Mouse (Mus musculus) cerebellum, postnatal 36 days (tissue): ENCODE results near the gene Col27a1.
A peak's percentile ranks its signal among the peaks of the same experiment; 100 is the strongest.

ENCODE experiments used
- DNase-seq, 2 experiments: peaks; one replicate each; pipeline ENCODE4 v3.0.0; 2021 to 2022; ENCODE audit warnings: mixed read lengths in 2 of 2

The Col27a1 gene

DNA sequence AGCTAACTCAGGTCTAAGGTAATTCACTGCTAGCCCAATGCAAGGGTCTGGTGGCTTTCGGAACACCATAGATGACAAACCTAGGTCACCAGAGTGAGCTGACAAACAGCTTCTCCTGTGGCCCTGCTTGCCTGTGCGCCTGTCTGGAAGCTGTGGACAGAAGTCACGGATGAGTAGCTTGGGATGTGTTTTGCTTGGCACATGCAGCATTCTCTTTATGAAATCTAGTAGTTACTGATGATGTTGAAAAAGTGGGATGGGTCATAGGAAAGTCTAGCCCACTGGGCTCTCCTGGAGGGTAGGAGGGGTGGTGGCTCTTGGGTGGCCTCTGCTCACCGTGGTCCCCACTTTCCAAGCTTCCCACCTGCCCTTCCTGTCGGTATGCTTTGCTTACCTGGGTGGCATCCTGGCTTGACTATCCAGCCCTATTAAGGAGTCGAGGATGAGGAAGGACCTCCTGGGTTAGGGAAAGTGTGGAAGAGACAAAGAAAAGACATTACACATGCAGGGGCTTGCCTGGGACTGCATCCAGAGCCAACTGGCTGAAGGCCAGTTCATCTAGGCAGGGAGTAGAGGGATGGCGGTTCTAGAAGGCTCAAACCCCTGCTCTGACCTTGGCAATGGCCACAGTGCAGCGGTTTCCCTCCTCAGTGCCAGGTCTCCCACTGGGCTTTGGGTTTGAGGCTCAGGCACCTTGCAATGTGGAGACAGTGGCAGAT lies 12.5 kb downstream of the Col27a1 start:
- no peak for DNase-seq

DNA sequence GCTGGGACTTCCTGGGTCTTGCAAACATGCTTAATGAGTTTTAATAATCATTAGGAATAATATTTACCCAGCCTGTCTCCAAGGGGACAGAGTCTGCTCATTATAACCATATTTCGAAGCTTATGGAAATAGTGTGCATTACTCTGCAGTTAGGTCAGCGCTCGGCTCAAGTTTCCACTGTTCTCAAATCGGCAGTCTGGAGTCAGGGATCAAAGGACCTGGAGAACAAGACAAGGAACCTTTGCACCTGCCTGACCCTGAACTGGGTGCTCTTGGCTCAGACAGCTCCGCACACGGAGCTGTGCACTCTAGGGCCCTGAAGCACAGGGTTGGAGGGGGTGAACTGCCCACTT lies 13.1 kb downstream of the Col27a1 start:
- no peak for DNase-seq

- DNase-seq = peak in 1 of 2 experiments; percentile 38
Measured at GRCm38 (mm10) chr4:63228943-63229342, 15.1 kb downstream of the Col27a1 start.

DNA sequence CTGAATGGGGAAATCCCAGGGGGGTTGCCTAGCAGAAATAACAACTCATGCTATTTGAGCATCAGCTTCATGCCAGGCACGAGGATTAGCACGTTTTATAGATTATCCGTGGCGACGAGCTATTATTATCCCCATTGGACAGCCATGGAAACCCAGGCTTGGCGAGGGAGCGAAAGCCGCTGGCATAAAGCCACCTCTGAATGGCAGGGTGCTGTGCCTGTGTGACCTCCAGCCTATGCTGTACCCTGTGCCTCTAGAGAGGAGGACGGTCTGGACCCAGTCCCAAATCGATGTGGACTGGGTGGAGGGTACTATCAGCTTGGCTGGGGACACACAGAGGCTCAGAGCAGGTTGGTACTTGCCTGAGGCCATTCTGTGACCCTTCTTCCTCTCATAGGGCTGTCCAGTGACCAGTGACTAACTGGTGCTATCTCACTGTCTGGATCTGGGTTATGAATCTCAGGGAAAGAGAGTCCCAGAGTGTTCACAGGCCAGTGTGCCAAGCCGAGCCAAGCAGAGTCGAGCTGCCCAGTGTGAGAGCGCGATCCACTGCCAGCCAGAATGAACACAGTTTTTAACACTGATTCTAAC lies 16.3 kb downstream of the Col27a1 start:
- DNase-seq = peak; percentile 68 to 73

- DNase-seq = peak; percentile 61 to 70
Measured at GRCm38 (mm10) chr4:63231121-63231520, 17.3 kb downstream of the Col27a1 start.

DNA sequence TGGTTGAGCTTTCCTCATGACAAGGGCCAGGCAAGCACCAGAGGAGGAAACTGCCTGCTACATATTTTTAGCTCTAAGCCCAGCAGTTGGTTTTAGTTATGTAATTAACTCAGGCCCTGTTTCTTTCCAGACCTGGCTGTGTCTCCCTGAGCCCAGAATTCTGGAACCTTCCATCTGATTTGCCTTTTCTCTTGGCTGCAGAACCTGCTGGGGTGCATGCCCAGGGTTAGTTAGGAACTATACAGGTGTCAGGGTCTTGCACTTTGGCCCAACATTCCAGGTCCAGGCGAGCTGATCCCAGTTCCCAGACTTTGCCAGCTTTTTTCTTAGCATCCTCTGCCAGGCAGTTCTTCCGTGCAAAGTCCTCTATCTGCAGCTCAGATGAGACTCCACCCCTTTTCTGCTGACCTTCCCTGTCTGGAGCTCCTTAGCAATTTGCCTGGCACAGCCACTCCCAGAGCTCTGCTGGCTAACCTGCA lies 18.8 kb downstream of the Col27a1 start:
- DNase-seq = peak; percentile 34 to 51

- no peak for DNase-seq
Measured at GRCm38 (mm10) chr4:63233557-63234452, 20.0 kb downstream of the Col27a1 start.

- no peak for DNase-seq
Measured at GRCm38 (mm10) chr4:63234852-63235251, 21.0 kb downstream of the Col27a1 start.

DNA sequence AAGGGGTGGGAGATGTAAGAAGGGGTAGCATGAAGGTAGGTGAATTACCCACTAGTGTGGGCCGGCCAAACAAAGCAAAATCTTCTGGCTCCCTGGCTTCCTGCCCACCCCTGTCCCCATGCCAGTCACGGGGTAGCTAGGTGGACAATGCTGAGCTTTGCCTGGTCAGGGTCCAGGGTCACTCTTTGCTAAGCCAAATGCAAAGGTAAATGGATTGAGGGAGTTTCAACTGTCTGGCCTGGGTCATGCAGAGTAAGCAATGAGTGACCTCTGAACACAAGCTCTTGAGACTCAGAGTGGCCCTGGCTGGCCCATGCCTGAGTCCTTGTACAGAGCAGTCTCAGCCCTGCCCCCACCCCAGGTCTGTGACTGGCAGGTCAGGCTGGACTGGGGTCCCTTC lies 22.4 kb downstream of the Col27a1 start:
- DNase-seq = peak; percentile 38 to 62

DNA sequence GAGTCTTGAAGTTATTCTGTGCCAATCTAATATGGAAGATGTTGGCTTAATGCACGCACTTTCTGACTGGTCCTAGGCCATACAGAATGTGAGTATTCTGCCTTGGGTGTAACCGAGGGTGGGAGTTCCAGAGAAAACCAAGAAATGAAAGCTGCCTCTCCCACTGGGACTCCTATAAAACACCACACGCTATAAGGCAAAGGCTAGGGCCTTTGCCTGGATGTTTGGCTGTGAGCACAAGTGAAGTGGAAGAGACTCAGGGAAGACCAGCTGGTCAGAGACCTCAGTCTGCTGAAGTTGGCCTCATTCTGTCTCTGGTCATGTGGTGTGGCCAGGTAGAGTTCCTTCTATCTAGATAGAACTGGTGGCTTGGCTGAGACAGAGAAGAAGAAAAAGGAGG lies 23.4 kb downstream of the Col27a1 start:
- peak; percentile 51 to 54 for DNase-seq

DNA sequence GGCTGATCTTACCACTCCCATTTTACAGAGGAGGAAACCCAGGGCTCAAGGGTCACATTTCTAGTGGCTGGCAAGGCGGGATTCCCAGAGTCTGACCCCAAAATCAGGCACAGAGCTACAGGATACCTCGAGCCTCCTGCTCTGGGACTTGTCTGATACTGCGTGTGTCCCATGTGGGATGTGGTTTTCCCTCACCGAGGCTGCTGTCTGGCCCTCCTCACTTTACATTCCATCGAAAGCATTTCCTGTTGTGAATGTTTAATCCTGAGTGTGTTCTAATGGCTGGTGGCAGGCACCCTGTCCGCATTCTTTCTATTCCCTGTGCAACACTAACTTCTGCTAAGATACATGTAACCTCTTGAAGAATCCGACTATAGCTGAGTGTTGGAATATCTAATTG lies 24.3 kb downstream of the Col27a1 start:
- DNase-seq = no peak

DNA sequence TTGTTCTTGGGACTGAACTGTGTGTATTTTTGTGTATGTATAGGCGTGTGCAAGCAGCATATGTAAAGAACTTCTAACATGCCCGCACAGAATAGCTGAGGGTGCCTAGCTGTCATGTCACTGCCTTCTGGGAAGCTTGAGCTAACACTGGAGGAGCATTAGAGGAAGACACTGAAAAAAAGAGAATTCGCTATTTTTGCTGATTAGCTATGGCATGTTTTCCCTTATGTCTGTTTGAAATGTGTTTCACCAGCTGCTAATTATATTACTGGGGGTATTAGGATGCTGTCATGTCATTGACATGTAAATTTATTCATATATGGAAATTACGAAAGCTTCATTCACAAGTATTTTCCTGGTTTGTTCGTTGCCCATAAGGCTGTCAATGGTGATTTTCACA lies 24.9 kb downstream of the Col27a1 start:
- no peak for DNase-seq

DNA sequence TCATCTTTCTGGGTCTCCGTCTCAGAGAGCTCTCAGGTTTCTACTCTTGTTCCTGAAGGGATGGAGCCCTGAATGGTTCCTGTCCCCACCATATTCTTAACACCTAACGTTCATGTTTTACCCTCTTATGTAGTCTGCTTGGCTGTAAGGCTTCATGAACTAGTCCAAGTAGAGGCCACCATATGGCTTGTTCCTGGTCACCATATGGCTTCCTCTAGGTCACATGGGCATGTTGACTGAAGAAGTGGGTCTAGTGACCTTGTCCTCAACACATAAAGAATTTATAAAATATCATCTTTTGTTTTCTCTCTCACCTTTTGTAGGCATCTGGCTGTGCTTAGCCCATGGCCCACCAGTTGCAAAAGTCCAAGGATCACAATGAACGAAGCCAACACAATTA lies 27.2 kb downstream of the Col27a1 start:
- peak; percentile 44 to 47 for DNase-seq

- DNase-seq = no peak
Measured at GRCm38 (mm10) chr4:63247991-63248390, 34.2 kb downstream of the Col27a1 start.

DNA sequence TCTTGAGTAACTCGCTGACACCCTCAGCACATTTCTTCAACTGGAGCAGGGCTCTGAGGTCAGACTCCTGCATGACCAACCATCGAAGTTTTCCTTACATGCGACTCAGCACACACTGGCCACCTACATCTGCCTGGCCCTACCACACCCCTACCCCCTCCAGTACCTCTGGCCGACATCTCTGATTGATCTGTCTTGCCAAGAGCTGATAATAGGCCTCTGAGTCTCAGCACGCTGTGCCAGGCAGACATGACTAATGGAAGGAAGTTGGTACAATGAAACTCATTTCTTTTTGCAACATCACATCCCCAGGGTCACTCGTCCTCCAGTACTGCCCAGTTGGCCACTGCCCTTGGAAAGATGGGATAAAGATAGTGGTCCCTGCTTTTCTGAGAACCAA lies 35.1 kb downstream of the Col27a1 start:
- DNase-seq = no peak

DNA sequence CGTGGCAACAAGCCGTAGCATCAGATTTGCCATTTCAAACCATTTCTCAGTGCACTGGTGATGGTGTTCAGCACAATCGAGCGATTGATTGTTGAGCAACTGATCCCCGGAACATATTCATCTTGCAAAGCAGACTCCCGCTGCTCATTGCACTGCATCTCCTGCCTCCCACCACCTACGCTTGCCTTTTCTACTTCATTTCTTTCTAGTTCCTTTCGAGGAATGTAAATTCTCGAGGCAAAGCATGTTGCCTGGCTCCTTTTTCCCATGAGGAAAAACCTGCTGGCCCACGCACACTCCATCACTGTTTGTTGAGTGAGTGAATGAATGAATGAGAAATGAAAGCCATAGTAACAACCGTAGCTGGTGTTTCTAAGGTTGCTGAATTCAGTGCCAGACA lies 38.0 kb downstream of the Col27a1 start:
- no peak for DNase-seq

DNA sequence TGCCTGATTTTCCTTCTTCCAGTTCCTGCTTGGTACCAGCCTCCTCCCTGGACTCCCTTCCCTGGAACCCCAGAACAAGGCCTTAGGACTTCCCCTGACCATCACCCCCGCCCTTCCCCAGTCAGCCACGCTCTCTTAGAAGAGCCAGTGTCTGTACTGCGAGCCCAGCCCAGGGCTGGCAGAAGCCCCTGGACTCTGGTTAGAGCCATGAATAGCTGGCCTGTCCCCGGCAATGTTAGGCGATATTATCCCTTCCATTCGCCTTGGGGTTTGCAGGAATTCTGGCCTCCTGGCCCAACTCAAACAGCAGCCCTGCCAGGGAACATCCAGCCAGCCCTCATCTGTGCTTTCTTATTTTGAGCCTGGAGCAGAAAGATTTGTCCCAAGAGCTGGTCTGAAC lies 39.9 kb downstream of the Col27a1 start:
- DNase-seq = no peak

GRCm38 (mm10) chr4:63254151-63254550 lies 40.3 kb downstream of the Col27a1 start:
- DNase-seq = no peak

- DNase-seq = no peak
Measured at GRCm38 (mm10) chr4:63256371-63256770, 42.6 kb downstream of the Col27a1 start.

- DNase-seq = peak; percentile 43 to 47
Measured at GRCm38 (mm10) chr4:63257346-63257745, 43.5 kb downstream of the Col27a1 start.

DNA sequence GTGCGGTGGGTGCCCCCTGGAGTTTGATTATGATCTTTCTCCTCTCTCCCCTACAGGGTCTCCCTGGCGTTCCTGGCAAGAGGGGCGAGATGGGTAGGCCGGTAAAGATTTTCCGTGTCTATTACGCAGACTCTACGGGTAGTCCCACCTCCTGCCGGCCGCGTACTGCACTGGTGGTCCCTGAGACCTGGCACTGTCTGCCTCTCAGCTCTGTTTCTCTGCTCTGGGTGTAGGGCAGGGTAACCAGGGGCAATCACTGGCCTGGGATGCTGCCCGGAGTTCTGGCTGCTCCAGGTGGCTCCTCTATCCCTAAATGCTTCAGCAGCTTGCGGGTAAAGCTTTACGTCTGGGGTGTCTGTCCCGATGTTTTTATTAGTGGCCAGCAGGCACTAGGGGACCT lies 44.3 kb downstream of the Col27a1 start:
- DNase-seq = no peak

GRCm38 (mm10) chr4:63259066-63259465 lies 45.3 kb downstream of the Col27a1 start:
- peak; percentile 69 to 72 for DNase-seq

DNA sequence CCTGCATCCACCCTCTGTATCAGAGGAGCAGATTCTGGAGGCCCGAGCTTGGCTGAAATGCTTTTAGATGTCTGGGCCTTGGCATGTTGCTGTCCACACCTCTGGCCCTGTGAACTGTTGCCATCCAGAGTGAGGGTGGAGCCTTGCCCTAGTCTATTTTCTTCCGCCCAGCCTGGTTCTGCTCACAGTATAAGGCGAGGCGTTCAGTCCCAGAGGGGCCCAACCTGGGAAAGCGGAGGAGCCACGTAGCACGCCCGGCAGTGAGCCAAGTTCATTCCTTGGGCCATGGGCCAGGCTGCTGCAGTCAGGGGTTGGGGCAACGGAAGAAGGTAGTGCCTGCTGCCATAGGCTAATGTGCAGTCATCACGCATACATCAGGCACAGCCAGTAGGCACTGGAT lies 46.7 kb downstream of the Col27a1 start:
- DNase-seq = no peak

DNA sequence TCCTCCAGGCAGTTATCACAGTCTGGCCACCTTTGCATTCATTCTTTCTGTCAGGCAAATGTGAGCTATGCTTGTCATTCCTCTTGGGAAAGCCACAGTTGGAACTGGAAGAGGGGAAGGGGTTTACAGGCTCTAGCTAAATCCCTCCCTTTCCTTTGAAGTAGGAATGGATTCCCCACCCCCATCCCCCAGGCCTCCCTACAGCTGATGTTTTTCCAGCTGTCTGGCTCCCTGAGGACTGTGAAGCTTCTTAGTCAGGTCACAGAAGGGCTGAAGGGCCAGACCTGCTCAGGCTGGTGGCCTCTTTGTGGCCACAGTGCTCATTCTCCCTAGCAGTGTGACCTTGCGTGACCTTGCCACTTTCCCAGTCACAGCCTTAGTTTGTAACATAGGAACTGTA lies 49.1 kb downstream of the Col27a1 start:
- no peak for DNase-seq
